Mouse (Mus musculus) brain, embryonic 18.5 days (tissue): ENCODE results near the gene Cldn34c3.
"Not testable (repeated sequence)": the region's sequence is repeated elsewhere in the genome, so short reads cannot be mapped to it uniquely, and the experiment has no call there.

Experiments used
- DNase-seq: peaks from one replicate; pipeline ENCODE4 v3.0.0-alpha.2; 2012; ENCODE audit warnings: low read depth, low spot score

The Cldn34c3 gene

GRCm38 (mm10) chrX:123793365-123793764 lies at the start of gene Cldn34c3:
Gene Cldn34c3, plus strand, starts transcription at chrX:123793665.
- not testable (repeated sequence) for DNase-seq
